In genomic region chr12:111150236-111150596, GRCm38 (mm10) we compare ENCODE assay signal across 12 mouse cellular contexts. TPM values are rescaled to one million over a fixed set of nuclear protein-coding genes. Genes with fewer than 3 reads are reported as not detected.
DNase-seq lines count a peak whose midpoint lies in the region; TF ChIP-seq lines count a peak whose summit lies in the region.
"Had no signal": no experiment of that assay in that cellular context is flagged by ENCODE, and none has a peak within 500 bp of the region (broad histone marks: within the 10 kb centered on the region; RNA-seq: fewer than 3 reads in every experiment).

No protein-coding gene starts in this region.

- H3K4me2 ChIP-seq in CH12.LX (ENCODE audit: insufficient read depth, low read depth, poor library complexity, severe bottlenecking) = 0 out of 2 replicates have a peak overlapping the region, but pooled peaks have one; percentile 7

- H3K36me3 ChIP-seq in CH12.LX (replicated peaks in 1 of 2; ENCODE audit: control insufficient read depth in 1 of 2, insufficient read depth in 1 of 2, low read length in 1 of 2) = no peaks in the 10 kb centered on the region
- H3K36me3 ChIP-seq: forebrain, embryonic 10.5 days; midbrain, embryonic 10.5 days had no signal

- H3K27me3 ChIP-seq in CH12.LX (replicated peaks) = no peaks in the 10 kb centered on the region

- no peaks in the 10 kb centered on the region for H3K79me2 ChIP-seq in CH12.LX (replicated peaks; ENCODE audit: control insufficient read depth, extremely low read depth, insufficient read depth, poor library complexity, severe bottlenecking)

- no peak for TF ChIP-seq POLR2A in CH12.LX (IDR thresholded peaks at IDR 0.05; ENCODE audit: low read depth, low read length)

- no peak for TF ChIP-seq EP300 in CH12.LX (IDR thresholded peaks at IDR 0.05; ENCODE audit: low read length)

- dilution Hi-C loops in CH12.LX (cut with MboI; ENCODE audit: extremely low pct_ligation_motif_present, extremely low pct_unique_long_range_greater_than_20kb, low sequenced_read_pairs) = no loop called here

- DNase-seq in CD4-positive helper T cell, adult 2 months (ENCODE audit: low read depth, low spot score) = peak; percentile 58
- no peak for DNase-seq in CH12.LX (ENCODE audit: extremely low read depth)
- DNase-seq in kidney, postnatal 10 days = peak; percentile 56
- peak; percentile 41 to 69 for DNase-seq in spleen, adult 18-20 months
- DNase-seq in gastrocnemius, adult 2 months = no peak
- DNase-seq in layer of hippocampus, postnatal 14 days (ENCODE audit: low spot score in 2 of 2) = no peak
- no peak for DNase-seq in left cerebral cortex, adult 18-20 months (ENCODE audit: low spot score in 2 of 2)
- DNase-seq: cerebellum, adult 18-20 months had no signal

- no peak for TF ChIP-seq RAD21 in CH12.LX (IDR thresholded peaks at IDR 0.05; ENCODE audit: low read depth, low read length)

- no peak for TF ChIP-seq CTCF in CH12.LX (conservative IDR thresholded peaks at IDR 0.05 in 1 of 2, IDR thresholded peaks at IDR 0.05 in 1 of 2; ENCODE audit: low read depth in 2 of 2, low read length in 2 of 2)
- TF ChIP-seq CTCF in gastrocnemius, adult 2 months (IDR thresholded peaks at IDR 0.05) = no peak

- intact Hi-C loops in gastrocnemius, adult 2 months (cut with DNase I) = no loop called here

- H3K4me1 ChIP-seq in CH12.LX (ENCODE audit: control insufficient read depth in 1 of 2, insufficient read depth in 2 of 2) = peaks cover 25 to 59% of the 10 kb centered on the region in 2 experiments

- H3K9me3 ChIP-seq in CH12.LX (replicated peaks; ENCODE audit: low read length) = no peaks in the 10 kb centered on the region
- H3K9me3 ChIP-seq: forebrain, embryonic 10.5 days; midbrain, embryonic 10.5 days had no signal

- no peak overlapping the region for H3K9ac ChIP-seq in CH12.LX (ENCODE audit: insufficient read depth, low read depth)

- no peak overlapping the region for H3K27ac ChIP-seq in CH12.LX (ENCODE audit: insufficient read depth, low read depth)
- no peak overlapping the region for H3K27ac ChIP-seq in gastrocnemius, adult 2 months
- H3K27ac ChIP-seq: forebrain, embryonic 10.5 days; midbrain, embryonic 10.5 days had no signal

- peak overlapping the region in 1 of 3 experiments; percentile 54 for H3K4me3 ChIP-seq in CH12.LX (replicated peaks in 1 of 3; ENCODE audit: low read depth in 2 of 3, low read length in 2 of 3, poor library complexity in 1 of 3)
- H3K4me3 ChIP-seq in gastrocnemius, adult 2 months = no peak overlapping the region
- H3K4me3 ChIP-seq: forebrain, embryonic 10.5 days; midbrain, embryonic 10.5 days had no signal

- in situ Hi-C loops in CH12.LX (cut with MboI; ENCODE audit: low pct_ligation_motif_present, low pct_unique_long_range_greater_than_20kb, low sequenced_read_pairs) = no loop called here

TF ChIP-seq in CH12.LX, 34 proteins besides CTCF, POLR2A, EP300 and RAD21:
- TF ChIP-seq GABPA (IDR thresholded peaks at IDR 0.05; ENCODE audit: insufficient replicate concordance, low read depth, low read length) (no peak), JUN (IDR thresholded peaks at IDR 0.05; ENCODE audit: insufficient read depth, low read depth, low read length) (no peak), ZC3H11A (IDR thresholded peaks at IDR 0.05; ENCODE audit: low read depth, low read length) (no peak), RCOR1 (conservative IDR thresholded peaks at IDR 0.05; ENCODE audit: low read depth, low read length) (no peak), SMC3 (IDR thresholded peaks at IDR 0.05; ENCODE audit: low read depth, low read length) (no peak), MAFK (IDR thresholded peaks at IDR 0.05; ENCODE audit: insufficient replicate concordance, low read length) (no peak), ETS1 (conservative IDR thresholded peaks at IDR 0.05; ENCODE audit: low read depth, low read length) (no peak), ZMIZ1 (IDR thresholded peaks at IDR 0.05; ENCODE audit: low read depth, low read length) (no peak), NRF1 (IDR thresholded peaks at IDR 0.05; ENCODE audit: low read depth, low read length) (no peak), MEF2A (IDR thresholded peaks at IDR 0.05; ENCODE audit: borderline replicate concordance, low read depth, low read length) (no peak), POLR2AphosphoS2 (IDR thresholded peaks at IDR 0.05; ENCODE audit: low read depth, low read length) (no peak), MAX (IDR thresholded peaks at IDR 0.05; ENCODE audit: low read length) (no peak), CHD2 (IDR thresholded peaks at IDR 0.05; ENCODE audit: low read length) (no peak), USF1 (IDR thresholded peaks at IDR 0.05; ENCODE audit: low read depth, low read length) (no peak), NELFE (IDR thresholded peaks at IDR 0.05; ENCODE audit: low read depth, low read length) (no peak), ELF1 (IDR thresholded peaks at IDR 0.05; ENCODE audit: low read depth, low read length) (no peak)
TF ChIP-seq in CH12.LX: peak in this region for 0.

RNA-seq across cellular contexts. Expression of gene Traf3, which starts 16.0 kb away (rescaled TPM):
- total RNA-seq in CH12.LX (2012; rRNA removed) (17.5 and 21.4 TPM in 2 replicates), CH12.LX (2014; rRNA removed) (9.6 and 10.9 TPM in 2 replicates)
- 30.6 and 33.1 TPM in 2 replicates for polyA plus RNA-seq in CH12.LX (2012; ENCODE audit: insufficient read length, low read depth)
- total RNA-seq in gastrocnemius, adult 2 months (2021) = 10 to 100 TPM in 1 of 2 experiments, 1 to 10 TPM in 1; 9.5 to 14.5 TPM
- total RNA-seq in layer of hippocampus, postnatal 14 days (2021) = 100 to 1,000 TPM; 124 to 128 TPM
- total RNA-seq in left cerebral cortex, adult 18-20 months (2021) = 10 to 100 TPM; 32.3 to 42.4 TPM

RNA-seq across cellular contexts. Expression of gene 4930595D18Rik, which starts 34.1 kb away (rescaled TPM):
- total RNA-seq in CH12.LX (2012; rRNA removed) = not detected in 2 replicates
- total RNA-seq in CH12.LX (2014; rRNA removed) = 0.43 TPM in 1 of 2 replicates, not detected in the other
- polyA plus RNA-seq in CH12.LX (2012; ENCODE audit: insufficient read length, low read depth) = 0.57 and 0.61 TPM in 2 replicates
- under 1 TPM in 1 of 2 experiments, not detected in 1; 0.28 TPM for total RNA-seq in gastrocnemius, adult 2 months (2021)
- total RNA-seq in layer of hippocampus, postnatal 14 days (2021) = under 1 TPM in 1 of 2 experiments, not detected in 1; 0.41 TPM
- total RNA-seq in left cerebral cortex, adult 18-20 months (2021) = not detected
- polyA plus RNA-seq: forebrain, embryonic 10.5 days; heart, embryonic 14.5 days; midbrain, embryonic 10.5 days; urinary bladder, adult 2 months had no signal

Comparison
In these comparisons a context has a peak if more than half of its experiments do, and no peak if none do; other contexts are left out.
1. DNase-seq: peak in CD4-positive helper T cell, adult 2 months (single experiment), kidney, postnatal 10 days (single experiment) and spleen, adult 18-20 months (2 of 2); none in CH12.LX (single experiment), gastrocnemius, adult 2 months (single experiment), layer of hippocampus, postnatal 14 days (0 of 2) and left cerebral cortex, adult 18-20 months (0 of 2).